Mouse (Mus musculus) heart, adult 2 months (tissue): ENCODE results near the gene Rai14. TPM values are rescaled to one million over a fixed set of nuclear protein-coding genes. Genes with fewer than 3 reads are reported as not detected.

ENCODE experiments used
- DNase-seq, 2 experiments: peaks; one replicate each; pipeline ENCODE4 v3.0.0; 2021
- H3K27ac ChIP-seq: fragments of 200-600 bp; 2 replicates; pipeline ENCODE4 v1.8.1; 2022
- H3K27me3 ChIP-seq: fragments of 200-500 bp; 2 replicates; pipeline ENCODE4 v1.6.1; 2012; ENCODE audit warnings: mild to moderate bottlenecking, low read length, inconsistent platforms, mixed read lengths; ENCODE audit not compliant: control insufficient read depth, insufficient read depth
- H3K36me3 ChIP-seq: fragments of 200-500 bp; 2 replicates; pipeline ENCODE4 v1.6.1; 2012; ENCODE audit warnings: low read length, inconsistent platforms; ENCODE audit not compliant: control insufficient read depth, insufficient read depth
- H3K4me1 ChIP-seq: fragments of 200-500 bp; 2 replicates; pipeline ENCODE4 v1.6.1; 2011; ENCODE audit warnings: low read length; ENCODE audit not compliant: control insufficient read depth, insufficient read depth
- H3K4me3 ChIP-seq: fragments of 200-600 bp; 2 replicates; pipeline ENCODE4 v1.8.1; 2022
- H3K79me2 ChIP-seq: fragments of 200-500 bp; replicated peaks from 2 replicates; pipeline ENCODE4 v1.6.1; 2012; ENCODE audit warnings: mild to moderate bottlenecking, inconsistent platforms, low read length, moderate library complexity, mixed read lengths; ENCODE audit not compliant: control insufficient read depth, insufficient read depth
- H3K9ac ChIP-seq: fragments of 200-500 bp; 2 replicates; pipeline ENCODE4 v1.6.1; 2012; ENCODE audit warnings: low read depth, mild to moderate bottlenecking, control low read depth, inconsistent platforms, low read length, mixed read lengths
- CTCF ChIP-seq: fragments of 200-600 bp; IDR thresholded peaks from 2 replicates; pipeline ENCODE4 v1.8.1; 2022; ENCODE audit warnings: antibody characterized with exemption, mild to moderate bottlenecking, moderate library complexity
- EP300 ChIP-seq: fragments of 200-500 bp; IDR thresholded peaks from 2 replicates; pipeline ENCODE4 v1.6.1; 2011; ENCODE audit warnings: low read depth, low read length, control low read depth; ENCODE audit not compliant: insufficient read depth
- POLR2A ChIP-seq: fragments of 200-500 bp; IDR thresholded peaks from 2 replicates; pipeline ENCODE4 v1.6.1; 2011; ENCODE audit warnings: mild to moderate bottlenecking, low read depth, low read length, control low read depth; ENCODE audit not compliant: insufficient read depth
- WGBS: fragments of 180-500 bp; shearing (Covaris S2); methylation state at CpG from one replicate; pipeline ENCODE4 v1.1.7; 2018; 5-methylcytosine and 5-hydroxymethylcytosine counted together
- intact Hi-C: fragments of 180-260 bp; cut with DNase I; formaldehyde crosslinking; loops from one replicate; pipeline ENCODE4 v1.15.1; 2025
- polyA plus RNA-seq: library from polyadenylated mRNA; depleted of rRNA; stranded (reverse); fragments of >200 nt; gene quantifications from 2 replicates; pipeline ENCODE4 v1.2.3, GENCODE M21; 2012
- total RNA-seq, 2 experiments: library from RNA; stranded (reverse); gene quantifications; 2 replicates each; pipeline ENCODE4 v1.2.3; 2021

Gene Rai14
- total and polyA plus RNA-seq, 3 experiments: 1.1 to 4.3 (median 3.7) TPM

DNA sequence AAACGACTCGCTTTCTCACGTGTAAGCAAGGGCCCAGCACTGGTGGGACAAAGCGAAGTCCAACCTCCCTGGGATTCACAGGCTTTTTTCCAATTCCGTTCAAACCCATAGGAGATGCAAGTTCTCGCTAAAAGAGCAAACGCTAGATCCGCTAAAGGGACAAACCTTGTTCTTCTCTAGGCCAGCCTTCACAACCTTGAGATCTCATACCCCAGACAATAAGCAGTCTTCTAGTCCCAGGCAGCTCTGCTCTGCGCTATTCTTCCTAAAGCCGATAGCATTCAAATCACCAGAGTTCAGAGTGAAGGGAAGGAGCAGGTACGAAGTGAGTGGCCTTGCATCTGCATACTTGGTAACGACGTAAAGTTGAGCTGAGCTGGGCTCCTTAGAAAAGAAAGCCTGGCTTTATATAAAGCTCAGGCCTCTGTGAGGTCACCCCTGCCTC is 1.2 kb downstream of the Rai14 start:
- no peaks in the 10 kb centered on the region for H3K27me3 ChIP-seq
- DNase-seq: no peak
- intact Hi-C loops: loop anchor here (5.0 to 10.0 kb wide), 2 partner anchors 62 to 81 kb away; no protein-coding TSS in a partner anchor
- no peaks in the 10 kb centered on the region; the same call in 1 of the 2 replicates for H3K4me1 ChIP-seq
- no peaks in the 10 kb centered on the region for H3K79me2 ChIP-seq
- 43% methylated on average over 13 of the region's 13 CpGs for WGBS
- peak overlapping the region; percentile 35 for H3K9ac ChIP-seq
- no peaks in the 10 kb centered on the region for H3K36me3 ChIP-seq
- peak overlapping the region; percentile 57 for H3K4me3 ChIP-seq
- peak overlapping the region; percentile 82; the same call in 1 of the 2 replicates for H3K27ac ChIP-seq
- TF ChIP-seq EP300 (no peak), POLR2A (no peak), CTCF (no peak)

DNA sequence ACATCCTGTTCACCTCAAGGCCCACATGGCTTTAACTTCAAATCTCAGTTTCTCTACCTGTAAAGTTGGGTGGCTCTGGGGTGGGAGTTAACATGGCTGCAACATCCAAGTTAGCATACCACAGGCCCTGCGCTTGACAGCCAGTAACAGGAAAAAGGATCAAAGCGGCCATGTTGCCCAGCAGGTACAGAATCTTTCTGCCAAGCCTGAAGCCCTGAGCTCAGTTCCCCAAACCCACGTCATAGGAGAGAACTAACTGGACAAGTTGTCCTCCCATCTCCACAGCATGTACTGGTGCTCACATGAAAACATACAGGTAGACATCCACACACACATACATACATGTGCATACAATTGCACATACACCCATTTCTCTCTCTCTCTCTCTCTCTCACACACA is 2.1 kb downstream of the Rai14 start:
- Histone ChIP-seq H3K4me3 (no peak overlapping the region), H3K9ac (no peak overlapping the region), H3K4me1 (no peaks in the 10 kb centered on the region; the same call in 1 of the 2 replicates), H3K27ac (no peak overlapping the region), H3K27me3 (no peaks in the 10 kb centered on the region), H3K79me2 (no peaks in the 10 kb centered on the region; the same call in 1 of the 2 replicates), H3K36me3 (no peaks in the 10 kb centered on the region)
- no peak for DNase-seq
- TF ChIP-seq POLR2A: no peak
- TF ChIP-seq EP300: no peak
- TF ChIP-seq CTCF: no peak
- intact Hi-C loops: loop anchor here (5.0 to 10.0 kb wide), 2 partner anchors 63 to 80 kb away; no protein-coding TSS in a partner anchor
- 94% methylated on average over 3 of the region's 3 CpGs for WGBS

DNA sequence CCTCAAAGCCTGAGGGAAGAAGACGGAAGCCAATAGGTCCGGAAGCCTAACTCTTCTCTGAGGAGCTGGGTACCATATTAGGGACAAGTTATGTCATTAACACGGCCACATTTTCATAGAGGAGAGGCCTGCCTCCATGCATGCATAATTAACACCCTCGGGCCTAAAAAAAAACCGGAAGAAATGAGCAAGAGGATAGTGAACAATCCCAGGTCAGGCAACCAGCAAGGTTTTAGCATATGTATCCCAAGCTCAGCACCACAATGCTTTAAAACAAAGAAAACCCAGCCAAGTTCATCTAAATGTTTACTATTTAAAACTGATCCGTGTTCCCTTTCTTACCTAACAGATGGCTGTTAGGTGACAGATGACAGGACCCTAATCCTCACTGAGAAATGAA is 3.2 kb downstream of the Rai14 start:
- H3K9ac ChIP-seq: no peak overlapping the region
- no peak overlapping the region for H3K4me3 ChIP-seq
- no peak for DNase-seq
- H3K36me3 ChIP-seq: no peaks in the 10 kb centered on the region
- H3K27me3 ChIP-seq: no peaks in the 10 kb centered on the region
- TF ChIP-seq EP300: no peak
- no peak for TF ChIP-seq CTCF
- no peak for TF ChIP-seq POLR2A
- no peak overlapping the region for H3K27ac ChIP-seq
- intact Hi-C loops: loop anchor here (5.0 to 10.0 kb wide), 2 partner anchors 64 to 79 kb away; no protein-coding TSS in a partner anchor
- H3K4me1 ChIP-seq: no peaks in the 10 kb centered on the region; the same call in 1 of the 2 replicates
- H3K79me2 ChIP-seq: no peaks in the 10 kb centered on the region; the same call in 1 of the 2 replicates
- 79% methylated on average over 6 of the region's 6 CpGs for WGBS

DNA sequence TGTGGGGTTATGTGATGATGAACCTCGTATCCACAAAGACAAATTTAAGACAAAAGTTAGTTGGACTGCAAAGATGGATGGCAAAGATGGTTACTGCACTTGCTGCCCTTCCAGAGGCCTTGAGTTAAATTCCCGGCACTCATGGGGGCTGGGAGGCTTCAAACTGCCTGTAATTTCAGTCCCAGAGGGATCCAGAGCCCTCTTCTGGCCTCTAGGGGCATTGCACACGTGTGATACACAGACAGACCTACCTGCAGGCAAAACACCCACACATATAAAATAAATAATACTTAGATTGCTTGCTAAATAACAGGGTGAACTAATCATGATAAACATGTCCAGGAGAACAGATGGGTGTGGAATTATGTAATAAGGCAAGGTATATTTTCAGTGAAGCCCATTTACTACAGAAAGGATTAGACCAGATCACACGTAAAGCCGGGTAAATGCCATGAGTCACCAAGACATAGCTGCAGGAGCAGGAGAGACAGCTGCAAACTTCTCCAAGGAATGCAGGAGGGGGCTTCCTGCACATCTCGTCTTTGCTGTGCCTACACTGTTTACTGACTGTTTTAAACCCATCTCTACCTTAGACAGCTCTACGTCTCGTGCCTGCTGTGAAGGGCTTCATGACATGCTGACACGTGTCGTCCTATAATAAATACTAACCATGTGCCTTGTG is 5.7 kb downstream of the Rai14 start:
- no peak for TF ChIP-seq POLR2A
- TF ChIP-seq CTCF: peak; percentile 60
- Histone ChIP-seq H3K79me2 (no peaks in the 10 kb centered on the region; the same call in 1 of the 2 replicates), H3K4me1 (no peaks in the 10 kb centered on the region), H3K27me3 (no peaks in the 10 kb centered on the region), H3K9ac (no peak overlapping the region), H3K36me3 (no peaks in the 10 kb centered on the region), H3K27ac (no peak overlapping the region), H3K4me3 (no peak overlapping the region)
- intact Hi-C loops: loop anchor here (5.0 kb wide), 1 partner anchor 106 kb away; no protein-coding TSS in a partner anchor
- 86% methylated on average over 10 of the region's 10 CpGs for WGBS
- no peak for DNase-seq

DNA sequence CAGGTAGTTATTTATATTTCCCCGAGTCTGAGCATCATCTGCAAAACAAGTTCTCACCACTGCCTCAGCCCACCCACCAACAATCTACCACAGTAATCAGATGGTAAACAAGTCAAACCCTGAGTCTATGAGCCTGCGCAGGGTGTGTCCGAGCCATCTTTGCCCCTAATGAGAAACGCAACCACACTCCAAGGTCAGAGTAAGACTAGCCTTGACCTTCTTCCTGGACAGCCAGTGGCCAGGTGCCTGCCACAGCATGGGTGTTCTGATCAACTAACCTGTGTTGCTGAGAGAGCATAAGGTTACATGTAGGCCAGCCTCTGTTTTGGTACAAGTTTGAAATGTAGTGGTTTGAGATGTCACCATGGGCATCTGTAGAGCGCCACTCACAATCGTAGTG is 7.3 kb downstream of the Rai14 start:
- Histone ChIP-seq H3K27me3 (no peaks in the 10 kb centered on the region), H3K27ac (no peak overlapping the region), H3K79me2 (no peaks in the 10 kb centered on the region; the same call in 1 of the 2 replicates), H3K4me3 (no peak overlapping the region), H3K36me3 (no peaks in the 10 kb centered on the region), H3K4me1 (no peaks in the 10 kb centered on the region), H3K9ac (no peak overlapping the region)
- 93% methylated on average over 6 of the region's 6 CpGs for WGBS
- no peak for TF ChIP-seq CTCF
- no peak for TF ChIP-seq POLR2A
- TF ChIP-seq EP300: no peak
- intact Hi-C loops: loop anchor here (5.0 kb wide), 1 partner anchor 105 kb away; no protein-coding TSS in a partner anchor
- no peak for DNase-seq

DNA sequence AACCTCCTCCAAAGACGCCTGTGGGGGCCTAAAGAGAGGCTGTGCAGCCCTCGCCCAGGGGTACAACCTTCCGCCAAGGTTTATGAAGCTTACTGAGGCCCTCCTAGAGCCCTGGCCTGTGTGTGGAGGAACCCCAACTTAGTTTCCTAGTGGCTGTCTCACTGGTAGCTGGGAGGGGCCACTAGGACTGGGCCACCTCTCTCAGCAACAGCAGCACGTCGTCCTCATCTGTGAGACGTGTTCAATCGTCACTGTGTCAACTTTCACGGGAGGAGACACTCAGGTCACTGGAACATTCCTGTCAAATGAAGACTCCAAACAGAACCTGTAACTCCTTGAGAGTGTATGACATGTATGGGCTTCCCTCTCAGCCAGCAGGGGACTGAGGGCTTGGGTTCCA is 8.0 kb downstream of the Rai14 start:
- Histone ChIP-seq H3K27me3 (no peaks in the 10 kb centered on the region), H3K27ac (no peak overlapping the region), H3K36me3 (no peaks in the 10 kb centered on the region), H3K4me3 (no peak overlapping the region), H3K79me2 (no peaks in the 10 kb centered on the region; the same call in 1 of the 2 replicates), H3K9ac (no peak overlapping the region), H3K4me1 (no peaks in the 10 kb centered on the region)
- WGBS: 77% methylated on average over 8 of the region's 8 CpGs
- intact Hi-C loops: loop anchor here (5.0 kb wide), 1 partner anchor 104 kb away; no protein-coding TSS in a partner anchor
- TF ChIP-seq EP300: no peak
- TF ChIP-seq CTCF: no peak
- no peak for TF ChIP-seq POLR2A
- no peak for DNase-seq
